Mouse (Mus musculus): ENCODE data around the gene Fam131a. TPM values are rescaled to one million over a fixed set of nuclear protein-coding genes. Genes with fewer than 3 reads are reported as not detected.
"Not testable (repeated sequence)": the region's sequence is repeated elsewhere in the genome, so short reads cannot be mapped to it uniquely, and the experiment has no call there.

Gene Fam131a
- 100 to 1,000 TPM; 303 to 372 TPM for total RNA-seq (2021)

DNA sequence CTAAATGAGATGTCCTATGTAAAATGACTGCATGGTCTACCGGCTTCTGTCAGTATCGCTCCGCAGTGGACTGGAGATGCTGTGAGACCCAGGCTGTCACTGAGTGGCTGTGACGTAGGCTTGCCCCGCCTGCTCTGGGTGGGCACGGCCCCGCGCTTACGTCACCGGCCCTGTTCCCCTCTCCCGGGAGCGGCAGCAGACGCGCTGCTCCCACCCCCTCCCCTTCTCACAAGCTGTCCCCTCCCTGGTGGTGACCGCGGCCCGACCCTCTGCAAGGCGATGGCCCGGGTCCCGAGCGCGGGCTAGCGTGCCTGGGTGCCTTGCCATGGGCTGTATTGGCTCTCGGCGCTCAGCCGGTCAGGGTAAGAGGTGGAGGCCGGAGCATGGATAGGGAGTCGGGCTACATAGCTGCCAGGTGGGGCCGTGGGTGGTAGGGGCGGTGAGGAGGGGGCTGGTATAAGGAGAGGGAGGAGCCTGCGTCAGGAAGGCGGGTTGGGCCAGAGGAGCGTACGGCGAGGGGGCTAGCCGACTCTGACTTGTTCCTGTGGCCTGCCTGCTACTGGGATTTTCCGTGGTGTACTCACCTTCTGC, at the start of gene Fam131a:
Gene Fam131a (plus strand): TSS at position 131 of the 591 bp plus-strand sequence.
- DNase-seq (ENCODE audit: low spot score in 2 of 2): peak; percentile 91 to 93
- intact Hi-C loops (cut with DNase I): no loop called here

DNA sequence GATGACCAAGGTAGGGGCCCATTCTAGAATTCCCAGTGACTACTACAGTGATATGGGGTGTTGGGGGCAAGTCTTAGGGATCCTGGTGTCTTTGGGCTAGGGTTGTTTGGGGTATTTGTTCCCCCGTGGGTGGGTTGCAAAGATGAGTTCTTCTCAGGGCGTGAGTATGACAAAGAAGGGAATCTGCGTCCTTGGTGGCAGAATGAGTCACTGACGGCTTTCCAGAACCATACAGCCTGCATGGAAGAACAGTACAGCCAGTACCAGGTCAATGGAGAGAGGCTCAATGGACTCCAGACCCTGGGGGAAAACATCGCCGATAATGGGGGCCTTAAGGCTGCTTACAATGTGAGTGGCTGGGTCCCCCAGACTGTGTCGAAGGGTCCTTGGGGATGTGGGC, 49.1 kb upstream of the Fam131a start:
- DNase-seq (ENCODE audit: low spot score in 2 of 2): no peak
- intact Hi-C loops (cut with DNase I): loop anchor here (5.0 kb wide), 1 partner anchor 97 kb away; the partner anchor contains the start of gene Abcf3

DNA sequence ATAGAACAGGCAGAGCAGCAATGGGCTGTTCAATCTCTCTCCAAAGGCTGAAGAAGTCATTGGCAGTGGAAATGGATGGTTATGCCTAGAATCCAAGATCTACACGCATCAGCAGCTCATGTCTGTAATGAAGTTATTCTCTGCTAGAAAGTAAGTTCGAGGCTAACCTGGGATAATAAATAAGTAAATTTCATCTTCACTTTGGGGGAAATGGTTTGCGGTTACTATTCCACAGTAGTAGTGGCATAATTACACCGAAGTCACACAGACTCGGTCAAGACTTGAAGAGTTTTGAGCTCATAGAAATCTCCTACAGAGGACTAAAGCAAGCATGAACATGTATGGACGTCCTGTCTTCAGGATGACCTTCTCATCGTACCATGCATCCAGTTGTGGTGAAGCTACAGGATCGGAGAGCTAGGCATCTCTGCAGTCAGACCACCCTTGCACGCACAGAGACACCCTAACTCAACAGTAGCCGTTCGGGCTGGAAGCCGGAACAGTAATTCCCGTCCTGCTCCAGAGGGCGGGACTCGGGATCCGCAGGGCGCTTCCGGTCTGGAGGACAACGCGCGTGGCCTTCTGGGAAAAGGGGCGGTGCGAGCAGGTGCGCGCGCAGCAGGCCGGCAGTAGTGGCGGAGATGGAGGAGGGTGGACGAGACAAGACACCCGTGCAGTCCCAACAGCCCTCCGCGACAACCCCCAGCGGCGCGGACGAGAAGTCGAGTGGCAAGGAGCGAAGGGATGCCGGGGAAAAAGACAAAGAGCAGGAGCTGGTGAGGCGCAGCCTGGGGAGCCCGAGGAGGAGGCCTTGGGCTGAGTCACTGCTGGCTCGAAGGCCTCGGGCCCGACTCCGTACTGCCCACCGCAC, 41.7 kb upstream of the Fam131a start, which contains the start of gene Psmd2:
Gene Psmd2 (plus strand): TSS at position 577 of the 871 bp plus-strand sequence.
- DNase-seq (ENCODE audit: low spot score in 2 of 2): peak; percentile 97 to 98
- intact Hi-C loops (cut with DNase I): loop anchor here (5.0 kb wide), 2 partner anchors 134 to 154 kb away; partner anchors contain the start of genes Dvl3 and Eif2b5

DNA sequence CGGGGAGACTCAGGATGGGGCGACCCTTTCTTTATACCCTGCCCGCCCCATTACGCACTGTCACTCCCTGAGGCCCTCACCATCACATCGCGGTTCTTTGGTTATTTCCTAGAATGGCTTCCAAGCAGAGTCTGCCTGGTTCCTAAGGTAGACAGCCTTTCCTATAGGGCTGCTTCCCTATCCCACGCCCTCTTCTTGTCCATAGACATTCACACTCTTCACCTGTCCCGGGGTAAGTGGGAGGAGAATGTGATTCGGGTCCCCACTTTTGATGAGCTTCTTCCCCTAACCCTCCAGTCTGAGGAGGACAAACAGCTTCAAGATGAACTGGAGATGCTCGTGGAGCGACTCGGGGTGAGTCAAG, 41.1 kb upstream of the Fam131a start:
- intact Hi-C loops (cut with DNase I): loop anchor here (5.0 kb wide), 2 partner anchors 135 to 155 kb away; partner anchors contain the start of genes Dvl3 and Eif2b5
- no peak for DNase-seq (ENCODE audit: low spot score in 2 of 2)

DNA sequence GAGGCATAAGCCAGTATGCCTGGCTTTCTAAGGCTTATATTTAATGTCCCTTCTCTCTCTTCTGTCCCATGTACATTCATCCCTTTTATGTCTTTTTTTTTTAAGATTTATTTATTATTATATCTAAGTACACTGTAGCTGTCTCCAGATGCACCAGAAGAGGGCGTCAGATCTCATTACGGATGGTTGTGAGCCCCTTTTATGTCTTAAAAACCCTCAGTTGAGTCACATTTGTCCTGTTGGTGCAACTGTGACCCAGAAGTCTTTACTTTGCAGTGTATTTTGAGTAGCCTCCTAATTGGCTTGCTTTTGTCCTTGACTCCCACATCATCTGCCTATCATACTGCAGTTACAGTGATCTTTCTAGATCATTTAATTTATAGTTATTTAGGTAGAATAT, 39.7 kb upstream of the Fam131a start:
- intact Hi-C loops (cut with DNase I): loop anchor here (5.0 kb wide), 2 partner anchors 136 to 156 kb away; partner anchors contain the start of genes Dvl3 and Eif2b5
- no peak for DNase-seq (ENCODE audit: low spot score in 2 of 2)

DNA sequence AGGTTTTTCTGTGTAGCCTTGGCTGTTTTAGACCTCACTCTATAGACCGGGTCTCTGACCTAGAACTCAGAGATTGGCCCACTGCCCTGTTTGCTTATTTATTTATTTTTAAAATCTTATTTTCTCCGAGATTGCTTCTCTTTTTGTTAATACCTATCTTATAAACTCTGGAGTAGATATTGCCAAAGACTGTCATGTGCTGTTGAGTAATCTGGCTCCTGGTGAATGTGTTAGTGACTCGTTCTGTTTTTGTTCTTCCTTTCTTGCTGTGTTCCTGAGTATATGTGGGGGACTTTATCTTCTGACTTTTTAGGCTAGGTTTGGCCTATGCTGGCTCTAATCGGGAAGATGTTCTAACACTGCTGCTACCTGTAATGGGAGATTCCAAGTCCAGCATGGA, 35.4 kb upstream of the Fam131a start:
- no peak for DNase-seq (ENCODE audit: low spot score in 2 of 2)

DNA sequence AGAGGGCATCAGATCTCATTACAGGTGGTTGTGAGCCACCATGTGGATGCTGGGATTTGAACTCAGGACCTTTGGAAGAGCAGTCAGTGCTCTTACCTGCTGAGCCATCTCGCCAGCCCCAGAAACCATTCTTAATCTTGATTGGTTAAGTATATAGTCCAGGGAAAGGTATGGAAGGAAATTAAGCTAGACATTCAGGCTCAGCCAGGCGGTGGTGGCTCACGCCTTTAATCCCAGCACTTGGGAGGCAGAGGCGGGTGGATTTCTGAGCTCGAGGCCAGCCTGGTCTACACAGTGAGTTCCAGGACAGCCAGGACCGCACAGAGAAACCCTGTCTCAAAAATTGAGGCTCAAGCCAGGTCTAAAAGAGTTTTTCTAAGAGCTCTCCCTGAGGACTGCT, 25.0 kb upstream of the Fam131a start, which contains the start of gene Eif4g1:
Gene Eif4g1 (plus strand): TSS at position 301 of the 400 bp plus-strand sequence.
- intact Hi-C loops (cut with DNase I): loop anchor here (5.0 kb wide), 1 partner anchor 81 kb away; the partner anchor contains the start of gene Vwa5b2
- not testable (repeated sequence) for DNase-seq (ENCODE audit: low spot score in 2 of 2)

More for the DNA sequence above, 35.4 kb upstream of the Fam131a start:
- intact Hi-C loops (cut with DNase I): no loop called here

DNA sequence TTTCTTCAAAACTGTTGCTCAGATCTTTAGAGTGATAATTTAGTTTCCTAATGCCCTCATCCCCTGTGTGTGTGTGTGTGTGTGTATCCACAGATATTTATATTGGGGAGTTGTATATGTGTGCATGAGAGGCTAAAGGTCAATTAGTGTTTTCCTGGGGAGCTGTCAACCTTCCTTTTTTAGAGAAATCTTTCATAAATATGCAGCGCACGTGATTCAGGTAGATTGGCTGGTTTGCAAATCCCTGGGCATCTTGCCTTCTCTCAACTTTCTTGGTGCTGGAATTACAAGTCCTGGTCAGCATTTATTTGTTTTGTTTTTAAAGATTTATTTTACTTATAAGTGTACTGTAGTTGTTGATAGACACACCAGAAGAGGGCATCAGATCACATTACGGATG, 22.8 kb upstream of the Fam131a start:
- no peak for DNase-seq (ENCODE audit: low spot score in 2 of 2)
- intact Hi-C loops (cut with DNase I): no loop called here

DNA sequence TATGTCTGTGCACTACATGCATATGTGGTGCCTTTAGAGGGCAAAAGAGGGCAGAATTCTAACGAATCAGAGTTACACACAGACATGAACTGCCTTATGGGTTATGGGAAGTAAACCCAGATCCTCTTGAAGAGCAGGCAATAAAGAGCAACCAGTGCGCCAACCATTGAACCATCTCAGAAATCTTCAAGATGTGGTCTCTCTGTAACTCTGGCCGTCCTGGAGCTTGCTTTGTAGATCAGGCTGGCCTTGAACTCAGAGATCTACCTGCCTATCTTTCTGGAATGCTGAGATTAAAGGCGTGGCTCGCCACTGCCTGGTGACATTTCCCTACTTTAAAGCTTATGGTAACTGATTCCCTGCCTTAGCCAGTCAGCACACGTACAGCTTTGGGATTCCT, 21.2 kb upstream of the Fam131a start:
- DNase-seq (ENCODE audit: low spot score in 2 of 2): no peak
- intact Hi-C loops (cut with DNase I): no loop called here

DNA sequence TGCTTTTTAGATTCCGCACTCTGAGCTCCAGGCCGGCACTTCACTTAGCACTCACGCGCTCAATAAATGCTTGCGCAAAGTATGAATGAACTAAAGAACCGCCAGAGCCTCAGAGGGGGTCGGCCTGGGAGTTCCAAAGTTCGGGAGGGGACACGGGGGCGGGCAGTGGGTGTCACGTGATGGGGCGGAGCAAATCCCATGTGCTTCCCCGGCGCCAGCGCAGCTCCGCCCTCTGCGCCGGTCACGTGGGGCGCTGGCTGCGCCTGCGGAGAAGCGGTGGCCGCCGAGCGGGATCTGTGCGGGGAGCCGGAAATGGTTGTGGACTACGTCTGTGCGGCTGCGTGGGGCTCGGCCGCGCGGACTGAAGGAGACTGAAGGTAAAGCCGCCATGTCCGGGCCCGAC, 20.5 kb upstream of the Fam131a start:
- intact Hi-C loops (cut with DNase I): no loop called here
- peak; percentile 95 to 98 for DNase-seq (ENCODE audit: low spot score in 2 of 2)

DNA sequence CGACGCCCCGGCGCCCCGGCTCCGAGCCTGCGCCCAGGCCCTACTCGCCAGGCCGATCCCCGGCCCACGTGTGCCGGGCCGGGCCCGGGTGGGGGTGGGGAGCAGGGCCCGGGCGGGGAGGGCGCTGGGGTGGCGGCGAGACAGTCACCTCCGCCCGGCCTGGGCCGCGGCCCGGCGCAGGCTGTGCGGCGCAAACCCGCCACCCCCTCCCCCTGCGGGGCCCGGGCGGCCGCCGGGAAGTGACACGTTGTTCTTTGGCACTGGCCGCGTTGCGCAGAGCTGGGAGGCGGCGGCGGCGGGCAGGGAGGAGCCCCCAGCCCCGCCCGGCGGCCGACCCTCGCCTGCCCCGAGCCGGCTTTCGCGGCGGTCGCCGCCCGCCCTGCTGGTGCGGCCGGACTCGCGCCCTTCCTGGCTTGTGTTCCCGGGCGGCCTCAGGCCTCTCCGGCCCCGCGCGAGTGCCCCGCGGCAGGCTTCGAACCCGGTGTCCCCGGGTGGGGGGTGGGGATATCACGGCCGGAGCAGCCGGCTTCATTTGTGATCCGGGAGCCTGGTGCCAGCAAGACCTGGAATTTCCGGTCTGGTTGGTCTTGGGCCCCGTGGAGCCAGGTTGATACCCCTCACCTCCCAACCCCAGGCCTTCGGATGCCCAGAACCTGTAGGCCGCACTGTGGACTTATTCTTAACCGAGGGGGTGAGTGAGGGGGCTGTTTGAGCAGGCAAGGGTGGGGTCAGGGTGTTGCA, 19.9 kb upstream of the Fam131a start:
- intact Hi-C loops (cut with DNase I): no loop called here
- peak; percentile 54 to 66 for DNase-seq (ENCODE audit: low spot score in 2 of 2)

DNA sequence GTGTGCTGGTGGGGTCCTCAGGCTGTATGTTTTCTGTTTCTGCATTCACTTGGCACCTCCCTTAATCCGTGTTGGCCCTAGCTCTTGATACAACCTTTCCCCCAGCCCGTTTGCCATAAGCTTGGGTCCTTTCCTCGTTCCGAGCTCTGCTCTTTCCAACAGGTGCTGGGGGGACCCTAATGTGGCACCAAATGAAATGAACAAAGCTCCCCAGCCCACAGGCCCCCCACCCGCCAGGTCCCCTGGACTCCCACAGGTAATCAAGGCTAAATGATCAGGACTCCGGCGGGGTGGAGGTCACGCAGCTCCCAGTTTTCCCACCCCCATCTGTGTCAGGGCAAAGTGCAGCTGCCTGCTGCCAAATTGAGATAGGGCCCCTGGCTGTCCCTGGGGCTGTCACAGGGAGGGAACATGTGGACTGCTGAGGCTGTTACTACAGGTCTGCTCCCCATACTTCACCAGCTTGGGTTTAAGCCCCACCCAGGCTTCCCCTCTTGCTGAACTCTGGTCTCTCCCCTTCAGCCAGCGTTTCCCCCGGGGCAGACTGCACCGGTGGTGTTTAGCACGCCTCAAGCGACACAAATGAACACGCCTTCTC, 19.2 kb upstream of the Fam131a start:
- no peak for DNase-seq (ENCODE audit: low spot score in 2 of 2)
- intact Hi-C loops (cut with DNase I): no loop called here

DNA sequence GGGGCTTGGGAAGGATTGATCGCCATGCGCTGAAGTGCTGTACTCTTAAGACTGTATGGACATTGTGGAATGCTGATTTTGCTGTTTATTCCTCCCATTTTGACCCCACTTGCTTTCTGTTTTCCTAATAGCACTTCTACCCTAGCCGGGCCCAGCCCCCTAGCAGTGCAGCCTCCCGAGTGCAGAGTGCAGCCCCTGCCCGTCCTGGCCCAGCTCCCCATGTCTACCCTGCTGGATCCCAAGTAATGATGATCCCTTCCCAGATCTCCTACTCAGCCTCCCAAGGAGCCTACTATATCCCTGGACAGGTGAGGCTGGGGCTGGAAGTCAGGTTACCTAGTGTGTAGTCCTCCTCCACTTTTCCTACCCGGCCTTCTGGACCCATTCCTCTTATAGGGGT, 17.8 kb upstream of the Fam131a start:
- intact Hi-C loops (cut with DNase I): no loop called here
- no peak for DNase-seq (ENCODE audit: low spot score in 2 of 2)

DNA sequence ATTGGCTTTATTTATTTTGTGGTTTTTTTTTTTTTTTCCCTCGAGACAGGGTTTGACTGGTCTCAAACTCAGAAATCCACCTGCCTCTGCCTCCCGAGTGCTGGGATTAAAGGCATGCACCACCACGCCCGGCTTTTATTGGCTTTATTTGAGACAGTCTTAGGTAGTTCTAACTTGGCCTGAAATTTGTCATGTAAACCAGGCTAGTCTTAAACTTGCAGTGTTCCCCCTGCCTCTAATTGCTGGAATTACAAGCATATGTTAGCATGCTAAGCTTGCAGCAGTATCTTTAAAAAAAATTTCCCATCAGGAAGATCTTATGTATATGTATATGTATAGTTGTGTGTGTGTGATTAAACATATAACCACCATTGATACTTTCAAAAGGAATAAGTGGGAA, 16.3 kb upstream of the Fam131a start:
- intact Hi-C loops (cut with DNase I): no loop called here
- no peak for DNase-seq (ENCODE audit: low spot score in 2 of 2)

DNA sequence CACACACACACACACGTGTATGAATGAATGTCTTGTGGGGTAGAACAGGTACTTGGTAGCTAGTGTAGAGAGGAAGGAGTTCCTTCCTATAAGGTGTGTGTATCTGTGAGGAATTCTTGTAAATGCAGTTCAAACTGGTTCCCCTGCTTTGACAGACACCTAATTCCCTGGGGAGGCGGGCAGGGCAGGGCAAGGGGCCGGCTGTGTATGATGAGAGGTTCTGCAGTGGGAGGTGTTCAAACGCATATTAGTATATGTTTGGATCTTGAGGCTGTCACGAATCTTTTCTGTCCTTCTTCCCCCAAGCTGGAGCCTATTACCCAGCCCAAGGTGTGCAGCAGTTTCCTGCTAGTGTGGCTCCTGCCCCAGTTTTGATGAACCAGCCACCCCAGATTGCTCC, 15.7 kb upstream of the Fam131a start:
- no peak for DNase-seq (ENCODE audit: low spot score in 2 of 2)
- intact Hi-C loops (cut with DNase I): no loop called here

DNA sequence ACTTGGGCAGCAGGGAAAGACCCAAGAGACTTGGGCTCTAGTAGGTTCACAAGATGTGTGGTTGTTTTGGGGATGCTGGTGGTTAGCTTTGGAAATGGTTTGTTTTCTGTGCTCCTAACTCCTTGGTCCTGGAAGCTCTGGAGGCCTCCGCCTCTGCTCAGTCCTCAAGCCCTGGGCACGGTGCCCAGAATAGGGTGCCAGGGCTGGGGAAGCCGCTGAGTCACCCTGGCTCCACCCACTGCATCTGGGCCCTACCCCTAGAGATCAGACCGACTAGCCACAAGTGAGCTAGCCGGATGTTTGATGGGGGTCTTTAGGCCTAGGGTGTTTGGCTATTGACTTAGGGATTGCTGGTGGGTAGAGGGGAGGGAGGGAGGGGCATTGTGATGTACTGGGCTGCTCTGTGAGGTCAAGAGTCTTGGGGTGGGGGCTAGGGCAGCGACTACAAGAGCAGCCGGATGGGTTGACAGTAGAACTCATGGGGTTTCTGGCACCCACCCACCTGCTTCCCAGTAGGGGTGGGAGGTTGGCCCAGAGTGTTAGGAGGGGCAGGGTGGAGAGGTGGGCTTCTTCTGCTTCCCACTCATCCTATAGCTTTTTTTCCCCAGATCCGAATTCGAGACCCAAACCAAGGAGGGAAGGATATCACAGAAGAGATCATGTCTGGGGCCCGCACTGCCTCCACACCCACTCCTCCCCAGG, 14.9 kb upstream of the Fam131a start:
- peak; percentile 73 to 76 for DNase-seq (ENCODE audit: low spot score in 2 of 2)
- intact Hi-C loops (cut with DNase I): no loop called here

DNA sequence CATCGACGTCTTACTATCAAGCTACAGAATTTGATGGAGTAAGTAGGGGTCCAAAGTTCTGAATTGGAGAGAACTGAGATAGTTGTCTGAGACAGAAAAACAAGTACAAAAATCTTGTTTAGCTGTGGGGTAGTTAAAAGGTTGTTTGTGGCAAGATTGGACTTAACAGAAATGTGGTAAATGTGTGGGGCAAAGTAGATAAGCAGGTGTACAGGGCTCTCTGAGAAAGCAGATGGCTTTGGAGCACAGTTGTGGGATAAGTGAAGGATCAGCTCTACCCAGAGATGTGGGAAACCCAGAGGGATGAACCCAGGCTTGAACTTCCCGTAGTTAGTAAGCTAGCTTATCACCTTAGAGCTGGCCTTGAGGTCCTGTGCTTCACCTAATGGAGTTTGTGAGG, 2.3 kb upstream of the Fam131a start:
- intact Hi-C loops (cut with DNase I): no loop called here

DNA sequence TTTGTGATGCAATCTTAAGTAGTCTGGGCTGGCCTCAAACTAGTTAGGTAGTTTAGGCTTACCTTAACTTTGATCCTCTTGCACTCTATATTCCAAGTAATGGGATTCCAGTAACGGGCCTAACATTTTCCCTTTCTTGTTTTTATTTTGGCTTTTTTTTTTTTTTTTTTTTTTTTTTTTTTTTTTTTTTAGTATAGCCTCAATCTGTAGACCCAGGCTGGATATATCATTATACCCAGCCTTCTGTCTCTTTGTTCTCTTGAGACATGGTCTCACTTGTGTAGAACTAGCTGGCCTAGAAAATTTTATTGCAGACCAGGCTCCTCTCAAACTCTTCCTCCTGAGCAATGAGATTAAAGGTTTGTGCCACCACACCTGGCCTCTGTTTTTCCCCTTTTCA, 1.4 kb upstream of the Fam131a start:
- DNase-seq (ENCODE audit: low spot score in 2 of 2): no peak
- intact Hi-C loops (cut with DNase I): no loop called here

More for the DNA sequence above, 2.3 kb upstream of the Fam131a start:
- DNase-seq (ENCODE audit: low spot score in 2 of 2): no peak

All from left cerebral cortex, postnatal 36 days (tissue).